Mouse (Mus musculus) G1E-ER4 (cell line): Measurements from ENCODE around the gene Trim71. TPM values are rescaled to one million over a fixed set of nuclear protein-coding genes. Genes with fewer than 3 reads are reported as not detected.

Source experiments
- GATA1 ChIP-seq: IDR thresholded peaks from one replicate; pipeline ENCODE4 v1.8.0; 2012; ENCODE audit warnings: low read length, inconsistent platforms
- polyA plus RNA-seq: library from polyadenylated mRNA; stranded (reverse); fragments of >175 nt; gene quantifications from 2 replicates; pipeline ENCODE4 v1.2.3, GENCODE M21; 2012

Trim71 gene
- polyA plus RNA-seq, 1 experiment: not detected

DNA sequence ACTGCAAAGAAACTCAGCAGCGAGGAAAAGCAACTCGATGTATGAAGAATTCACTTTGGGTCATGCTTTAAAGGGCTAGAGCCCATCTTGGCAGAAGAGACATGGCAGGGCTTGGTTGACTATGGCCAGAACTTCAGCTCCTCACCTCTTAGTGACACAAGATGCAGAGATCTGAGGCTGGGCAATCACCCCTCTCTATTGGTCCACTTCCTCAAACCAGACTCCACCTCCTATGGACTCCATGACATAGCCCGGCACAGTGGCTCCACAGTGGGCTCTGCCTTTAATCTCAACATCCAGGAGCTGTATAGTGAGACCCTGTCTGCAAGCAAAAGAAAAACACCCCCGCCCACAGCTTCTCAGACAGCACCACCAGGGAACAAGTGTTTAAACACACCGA, 79.4 kb downstream of the Trim71 start:
- TF ChIP-seq GATA1: no peak

DNA sequence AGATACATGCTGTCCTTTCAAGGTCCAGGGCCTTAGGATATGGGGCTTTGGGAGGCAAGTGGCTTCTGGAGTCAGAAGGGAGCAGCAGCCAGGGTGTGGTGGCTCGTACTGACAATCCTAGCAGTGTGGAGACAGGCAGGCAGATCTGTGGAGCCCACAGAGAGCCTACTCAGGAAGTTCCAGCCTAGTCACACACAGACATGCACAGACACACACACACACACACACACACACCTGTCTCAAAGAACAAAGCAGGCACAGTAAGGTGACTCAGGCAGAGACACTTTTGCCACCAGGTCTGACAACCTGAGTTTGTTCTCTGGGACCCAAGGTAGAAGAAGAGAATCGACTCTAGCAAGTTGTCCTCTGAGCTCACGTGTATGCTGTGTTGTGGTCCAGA, 83.2 kb downstream of the Trim71 start:
- TF ChIP-seq GATA1: no peak

DNA sequence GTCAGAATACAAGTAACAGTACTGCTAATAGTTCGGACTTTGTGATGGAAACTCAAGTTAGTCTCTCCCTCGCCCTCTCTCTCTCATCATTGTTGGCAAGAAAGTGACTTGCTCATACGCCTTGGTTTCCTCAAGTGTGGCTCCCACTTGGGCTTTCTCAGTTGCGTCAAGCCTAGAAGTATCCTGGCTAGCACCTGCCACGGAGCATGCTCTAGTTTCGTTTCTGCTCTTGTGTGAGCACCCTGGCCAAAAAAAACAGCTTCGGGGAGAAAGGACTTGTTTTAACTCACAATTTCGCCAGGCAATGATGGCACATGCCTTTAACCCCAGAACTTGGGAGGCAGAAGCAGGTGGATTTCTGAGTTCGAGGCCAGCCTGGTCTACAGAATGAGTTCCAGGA, 87.2 kb downstream of the Trim71 start:
- TF ChIP-seq GATA1: no peak

DNA sequence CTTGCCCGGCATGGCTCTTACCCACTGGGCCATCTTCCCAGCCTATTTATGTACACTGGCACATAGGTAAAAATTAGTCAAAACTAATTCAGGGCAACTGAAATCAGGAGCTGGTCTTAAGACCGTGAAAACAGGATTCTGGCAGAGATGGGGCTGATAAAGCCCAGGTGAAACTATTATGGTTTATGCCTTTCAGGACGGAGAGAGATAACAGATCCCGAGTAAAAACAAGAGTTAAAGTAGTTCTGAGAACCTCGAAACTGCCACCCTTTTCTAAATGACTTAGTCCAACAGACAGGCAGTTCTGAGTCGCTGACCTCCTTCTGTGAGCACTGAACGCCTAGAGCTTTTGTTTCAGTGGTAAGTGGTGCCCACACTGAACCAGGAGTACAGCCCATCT, 92.3 kb downstream of the Trim71 start:
- no peak for TF ChIP-seq GATA1

DNA sequence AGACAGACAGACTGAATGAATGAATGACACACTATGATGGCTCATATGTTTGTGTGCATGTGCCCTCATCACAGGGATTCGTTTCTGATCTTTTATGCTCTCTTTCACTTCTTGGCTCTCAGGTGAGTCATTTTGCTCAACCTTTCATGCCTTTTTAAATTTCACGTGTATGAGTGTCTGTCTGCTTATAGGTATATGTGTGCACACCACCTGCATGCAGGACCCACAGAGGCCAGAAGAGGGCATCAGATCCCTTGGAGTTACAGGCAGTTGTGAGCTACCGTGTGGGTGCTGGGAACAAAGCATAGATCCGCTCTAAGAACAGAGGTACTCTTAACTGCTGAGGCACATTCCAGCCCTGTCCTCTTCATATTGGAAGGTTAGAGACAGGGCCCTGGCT, 95.5 kb downstream of the Trim71 start:
- TF ChIP-seq GATA1: no peak

DNA sequence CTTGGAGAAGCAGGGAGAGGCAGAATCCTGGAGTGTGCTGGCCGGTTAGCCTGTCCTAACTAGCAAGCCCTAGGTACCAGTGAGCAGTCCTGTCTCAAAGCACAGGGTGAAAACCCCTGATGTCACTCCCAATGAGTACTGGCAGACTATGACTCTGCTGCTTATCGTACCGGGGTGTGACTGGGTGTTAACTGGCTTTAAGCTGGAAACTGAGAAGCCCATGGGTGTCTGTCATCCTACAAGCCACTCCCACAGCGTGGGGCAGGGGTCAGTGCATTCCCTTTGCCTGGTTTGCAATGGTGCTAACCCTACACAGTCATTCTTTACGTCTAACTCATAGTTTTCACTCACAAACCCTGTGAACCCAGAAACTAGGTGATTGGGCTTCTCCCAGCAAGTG, 96.0 kb downstream of the Trim71 start:
- no peak for TF ChIP-seq GATA1

DNA sequence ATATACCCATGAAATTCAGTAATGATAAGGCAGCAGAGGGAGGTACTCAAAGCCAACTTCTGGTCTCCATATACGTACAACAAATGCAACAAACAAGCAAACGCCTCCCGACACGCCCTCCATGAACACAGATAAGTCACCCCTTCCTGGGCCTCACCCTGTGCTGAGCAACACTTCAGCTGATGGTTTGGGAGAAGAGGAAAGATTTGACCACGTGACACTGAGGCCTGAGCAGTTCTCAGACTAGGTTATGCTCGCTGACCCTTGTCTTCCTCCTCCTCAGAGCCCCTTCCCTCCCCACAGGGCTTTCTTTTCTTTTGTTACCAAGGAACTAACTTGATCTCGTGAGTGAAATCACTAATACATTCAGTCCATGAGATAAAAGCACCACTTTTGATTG, 97.3 kb downstream of the Trim71 start:
- TF ChIP-seq GATA1: no peak

DNA sequence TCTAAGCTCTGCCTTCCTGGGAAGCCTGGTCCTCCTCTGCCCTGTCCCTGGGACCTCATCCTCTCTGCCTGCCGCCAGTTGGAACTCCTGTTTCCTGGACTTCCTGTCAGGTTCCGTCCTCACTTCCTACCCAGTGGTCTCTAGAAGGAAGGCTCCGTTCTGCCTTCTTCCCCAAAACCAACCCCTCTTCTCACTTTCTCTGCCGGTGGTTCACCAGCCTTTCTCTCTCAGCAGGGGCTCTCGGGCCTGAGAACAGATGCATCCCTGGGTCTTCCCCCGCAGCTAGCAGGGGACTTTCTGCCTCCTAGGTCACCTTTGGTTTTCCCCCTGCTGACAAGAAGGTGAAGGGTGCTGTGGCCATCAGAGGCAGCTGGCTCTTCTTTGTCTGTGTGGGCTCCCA, 98.7 kb downstream of the Trim71 start:
- no peak for TF ChIP-seq GATA1

DNA sequence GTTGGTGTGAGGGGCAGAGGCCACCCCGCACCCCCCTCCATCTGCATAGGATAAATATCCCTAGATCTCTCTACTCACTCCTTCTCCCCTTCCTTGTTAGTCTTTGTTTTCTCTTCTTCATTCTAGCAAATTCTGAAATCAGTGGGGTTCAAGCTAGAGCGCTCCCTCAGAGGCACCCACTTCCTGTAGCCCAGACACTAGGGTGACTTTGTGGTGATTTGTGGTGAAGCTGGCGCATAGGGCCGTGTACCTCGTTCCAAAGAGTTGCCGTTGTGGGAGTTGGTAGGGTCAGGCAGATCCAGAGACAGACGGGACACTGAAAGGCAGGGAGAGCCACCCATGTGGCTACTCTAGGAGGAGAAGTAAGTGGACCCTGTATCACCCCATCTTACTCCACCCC, 101.6 kb downstream of the Trim71 start:
- TF ChIP-seq GATA1: no peak

DNA sequence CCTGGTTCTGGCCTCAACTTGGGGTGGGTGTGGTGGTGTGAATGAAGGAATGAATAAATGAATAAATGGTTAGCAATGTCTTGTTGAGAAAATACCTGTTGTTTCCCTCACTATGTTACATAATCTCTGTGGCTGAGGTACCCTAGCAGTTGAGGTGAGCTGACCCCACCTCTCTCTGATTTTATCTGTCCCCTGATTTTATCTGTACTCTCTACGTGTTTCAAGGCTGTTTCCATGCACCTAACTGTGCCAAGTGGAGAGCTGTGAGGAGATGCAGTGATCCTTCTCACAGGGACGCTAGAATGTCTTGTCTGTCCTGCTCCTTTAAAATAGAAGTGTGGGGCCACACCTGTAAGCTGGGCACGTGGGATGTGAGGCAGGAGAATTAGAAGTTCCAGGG, 105.7 kb downstream of the Trim71 start:
- no peak for TF ChIP-seq GATA1

Other genes starting within 250 kb of the Trim71 start
- not detected in 2 replicates for gene Bcl2a1c, start 234.2 kb downstream of the Trim71 start, polyA plus RNA-seq
- gene Crtap, start 173.7 kb downstream of the Trim71 start, polyA plus RNA-seq: 7.9 and 8.9 TPM in 2 replicates
- 8.9 and 11.0 TPM in 2 replicates for gene Glb1, start 163.3 kb downstream of the Trim71 start, polyA plus RNA-seq
- gene Tmppe, start 163.3 kb downstream of the Trim71 start, polyA plus RNA-seq: 4.2 and 7.4 TPM in 2 replicates
- not detected in 2 replicates for gene Ccr4, start 59.5 kb downstream of the Trim71 start, polyA plus RNA-seq
- gene C130032M10Rik, start 48.7 kb downstream of the Trim71 start, polyA plus RNA-seq: not detected in 2 replicates
- gene Cnot10, start 75.8 kb upstream of the Trim71 start, polyA plus RNA-seq: 35.1 and 44.5 TPM in 2 replicates
- 30.2 and 38.4 TPM in 2 replicates for gene Dync1li1, start 124.4 kb upstream of the Trim71 start, polyA plus RNA-seq
- gene Cmtm6, start 166.7 kb upstream of the Trim71 start, polyA plus RNA-seq: 11.7 and 14.9 TPM in 2 replicates
- 0.10 and 0.36 TPM in 2 replicates for gene Cmtm7, start 217.5 kb upstream of the Trim71 start, polyA plus RNA-seq